In genomic region chr3:123384435-123384834, GRCm38 (mm10) we compare ENCODE assay signal across 12 mouse cellular contexts. TPM values are rescaled to one million over a fixed set of nuclear protein-coding genes. Genes with fewer than 3 reads are reported as not detected.
DNase-seq lines count a peak whose midpoint lies in the region; ATAC-seq and TF ChIP-seq lines count a peak whose summit lies in the region.
"Had no signal": no experiment of that assay in that cellular context is flagged by ENCODE, and none has a peak within 500 bp of the region (broad histone marks: within the 10 kb centered on the region; RNA-seq: fewer than 3 reads in every experiment).

No protein-coding gene starts in this region.

- WGBS in heart, embryonic 13.5 days = 87% methylated on average over 7 of the region's 7 CpGs
- 88% methylated on average over 7 of the region's 7 CpGs for WGBS in embryonic facial prominence, embryonic 11.5 days
- 87% methylated on average over 7 of the region's 7 CpGs for WGBS in hindbrain, postnatal 0 days
- 86% methylated on average over 7 of the region's 7 CpGs for WGBS in midbrain, embryonic 13.5 days

- peak overlapping the region; percentile 80 for H3K4me3 ChIP-seq in heart, embryonic 13.5 days
- no peak overlapping the region for H3K4me3 ChIP-seq in embryonic facial prominence, embryonic 11.5 days (ENCODE audit: low read depth, low read length)
- peak overlapping the region; percentile 71 for H3K4me3 ChIP-seq in hindbrain, postnatal 0 days (ENCODE audit: low read length)
- peak overlapping the region; percentile 53 for H3K4me3 ChIP-seq in midbrain, embryonic 13.5 days (replicated peaks)

- no peaks in the 10 kb centered on the region for H3K9me3 ChIP-seq in heart, embryonic 13.5 days
- H3K9me3 ChIP-seq in embryonic facial prominence, embryonic 11.5 days (replicated peaks; ENCODE audit: control insufficient read depth, low read length) = no peaks in the 10 kb centered on the region
- H3K9me3 ChIP-seq in hindbrain, postnatal 0 days (ENCODE audit: low read length) = no peaks in the 10 kb centered on the region
- no peaks in the 10 kb centered on the region for H3K9me3 ChIP-seq in midbrain, embryonic 13.5 days

- H3K4me2 ChIP-seq in heart, embryonic 13.5 days = peak overlapping the region; percentile 88
- H3K4me2 ChIP-seq in embryonic facial prominence, embryonic 11.5 days (ENCODE audit: low read depth, low read length) = peak overlapping the region; percentile 57; the same call in 1 of the 2 replicates
- peak overlapping the region; percentile 89 for H3K4me2 ChIP-seq in hindbrain, postnatal 0 days (ENCODE audit: low read depth, low read length)
- H3K4me2 ChIP-seq in midbrain, embryonic 13.5 days (replicated peaks) = peak overlapping the region; percentile 64

- H3K36me3 ChIP-seq in heart, embryonic 13.5 days = peaks cover 23% of the 10 kb centered on the region
- no peaks in the 10 kb centered on the region for H3K36me3 ChIP-seq in embryonic facial prominence, embryonic 11.5 days (replicated peaks; ENCODE audit: control insufficient read depth, insufficient read depth, low read depth, low read length)
- peaks cover 8% of the 10 kb centered on the region; the same call in 1 of the 2 replicates for H3K36me3 ChIP-seq in hindbrain, postnatal 0 days (ENCODE audit: insufficient read depth, low read length)
- H3K36me3 ChIP-seq in midbrain, embryonic 13.5 days = peaks cover 22% of the 10 kb centered on the region

- no peak overlapping the region for H3K27ac ChIP-seq in heart, embryonic 13.5 days (replicated peaks)
- no peak overlapping the region for H3K27ac ChIP-seq in embryonic facial prominence, embryonic 11.5 days (replicated peaks; ENCODE audit: low read depth, low read length)
- no peak overlapping the region for H3K27ac ChIP-seq in hindbrain, postnatal 0 days
- no peak overlapping the region for H3K27ac ChIP-seq in midbrain, embryonic 13.5 days

- intact Hi-C loops in heart, postnatal 14 days (cut with DNase I) = no loop called here
- intact Hi-C loops in gastrocnemius, postnatal 14 days (cut with DNase I; ENCODE audit: low total_unique reads) = no loop called here
- intact Hi-C loops in gastrocnemius, postnatal 36 days (cut with DNase I) = no loop called here

- ATAC-seq in heart, embryonic 13.5 days (ENCODE audit: extremely low read depth, insufficient number of reproducible peaks, low FRiP score, low TSS enrichment) = no peak
- ATAC-seq in embryonic facial prominence, embryonic 11.5 days (replicated peaks; ENCODE audit: insufficient number of reproducible peaks, low FRiP score, low TSS enrichment, low read depth) = no peak
- ATAC-seq in hindbrain, postnatal 0 days = no peak
- ATAC-seq in midbrain, embryonic 13.5 days = no peak

- TF ChIP-seq CTCF in hindbrain, postnatal 0 days (IDR thresholded peaks at IDR 0.05; ENCODE audit: low read depth) = no peak

- H3K4me1 ChIP-seq in heart, embryonic 13.5 days = peaks cover 16% of the 10 kb centered on the region
- H3K4me1 ChIP-seq in embryonic facial prominence, embryonic 11.5 days (ENCODE audit: control insufficient read depth, insufficient read depth, low read length) = no peaks in the 10 kb centered on the region
- peaks cover 3% of the 10 kb centered on the region; the same call in 1 of the 2 replicates for H3K4me1 ChIP-seq in hindbrain, postnatal 0 days (ENCODE audit: insufficient read depth, low read length)
- H3K4me1 ChIP-seq in midbrain, embryonic 13.5 days (replicated peaks) = peaks cover 16% of the 10 kb centered on the region

- no peak for DNase-seq in heart, postnatal 14 days
- DNase-seq in embryonic facial prominence, embryonic 11.5 days (ENCODE audit: low spot score) = no peak
- DNase-seq in hindbrain, postnatal 0 days (ENCODE audit: low spot score) = no peak
- no peak for DNase-seq in gastrocnemius, postnatal 14 days
- no peak for DNase-seq in gastrocnemius, postnatal 36 days
- no peak for DNase-seq in kidney, postnatal 25 days
- DNase-seq: adrenal gland, adult 2 months; cerebellum, postnatal 36 days; lung, adult 2 months; right cerebral cortex, postnatal 25 days had no signal

- peak overlapping the region; percentile 90; the same call in 1 of the 2 replicates for H3K9ac ChIP-seq in heart, embryonic 13.5 days
- H3K9ac ChIP-seq in embryonic facial prominence, embryonic 11.5 days (replicated peaks; ENCODE audit: low read length) = no peak overlapping the region
- peak overlapping the region; percentile 67; the same call in 1 of the 2 replicates for H3K9ac ChIP-seq in hindbrain, postnatal 0 days (replicated peaks; ENCODE audit: low read length)
- peak overlapping the region; percentile 63; the same call in 1 of the 2 replicates for H3K9ac ChIP-seq in midbrain, embryonic 13.5 days (replicated peaks)

- H3K27me3 ChIP-seq in heart, embryonic 13.5 days (replicated peaks) = peaks cover 4% of the 10 kb centered on the region; the same call in 1 of the 2 replicates
- no peaks in the 10 kb centered on the region for H3K27me3 ChIP-seq in embryonic facial prominence, embryonic 11.5 days (ENCODE audit: control insufficient read depth, insufficient read depth, low read length)
- H3K27me3 ChIP-seq in hindbrain, postnatal 0 days (ENCODE audit: insufficient read depth, low read length) = no peaks in the 10 kb centered on the region
- 0 out of 2 replicates have a peak, but pooled peaks cover 4% of the 10 kb centered on the region for H3K27me3 ChIP-seq in midbrain, embryonic 13.5 days

RNA-seq across cellular contexts. Expression of gene Mettl14, which starts 1.5 kb away (rescaled TPM):
- 17.9 and 18.8 TPM in 2 replicates for polyA plus RNA-seq in heart, embryonic 13.5 days (2015; fragmentation: Nextera tagmentation; extraction: Ambion mirVana)
- 10 to 100 TPM; 10.1 to 10.8 TPM for total RNA-seq in heart, postnatal 14 days (2021)
- polyA plus RNA-seq in embryonic facial prominence, embryonic 11.5 days (2014; fragmentation: Nextera tagmentation; extraction: Ambion mirVana) = 27.9 TPM in 2 replicates
- total RNA-seq in hindbrain, postnatal 0 days (2014; rRNA removed) = 4.7 and 6.3 TPM in 2 replicates
- 15.6 and 19.5 TPM in 2 replicates for polyA plus RNA-seq in hindbrain, postnatal 0 days (2015; fragmentation: Nextera tagmentation; extraction: Ambion mirVana)
- 28.3 and 29.5 TPM in 2 replicates for polyA plus RNA-seq in midbrain, embryonic 13.5 days (2015; fragmentation: Nextera tagmentation; extraction: Ambion mirVana)
- total RNA-seq in gastrocnemius, postnatal 14 days (2021) = 10 to 100 TPM in 1 of 2 experiments, 1 to 10 TPM in 1; 9.5 to 10.4 TPM
- 1 to 10 TPM; 6.7 to 8.0 TPM for total RNA-seq in gastrocnemius, postnatal 36 days (2021)
